Mouse (Mus musculus) hindbrain, embryonic 16.5 days (tissue): ENCODE results near the gene Mettl15. TPM values are rescaled to one million over a fixed set of nuclear protein-coding genes. Genes with fewer than 3 reads are reported as not detected.

Experiments
- ATAC-seq: fragments of 200-750 bp; cut with Nextera tagmentation; 2 replicates; pipeline ENCODE4 v1.8.0; 2017; ENCODE audit warnings: moderate TSS enrichment, moderate library complexity
- H3K27ac ChIP-seq: fragments of 300-500 bp; sonication (generic); 2 replicates; pipeline ENCODE4 v1.5.1; 2014; ENCODE audit warnings: low read depth, mild to moderate bottlenecking, control low read depth, low read length, moderate library complexity
- H3K27me3 ChIP-seq: fragments of 300-500 bp; sonication (generic); replicated peaks from 2 replicates; pipeline ENCODE4 v1.6.1; 2014; ENCODE audit warnings: low read length; ENCODE audit not compliant: control insufficient read depth, insufficient read depth
- H3K36me3 ChIP-seq: fragments of 300-500 bp; sonication (generic); 2 replicates; pipeline ENCODE4 v1.6.1; 2014; ENCODE audit warnings: mild to moderate bottlenecking, low read length, moderate library complexity, mixed read lengths; ENCODE audit not compliant: control insufficient read depth, insufficient read depth
- H3K4me1 ChIP-seq: fragments of 300-500 bp; sonication (generic); 2 replicates; pipeline ENCODE4 v1.6.1; 2014; ENCODE audit warnings: low read depth, low read length; ENCODE audit not compliant: control insufficient read depth, insufficient read depth
- H3K4me2 ChIP-seq: fragments of 300-500 bp; sonication (generic); 2 replicates; pipeline ENCODE4 v1.6.1; 2014; ENCODE audit warnings: mild to moderate bottlenecking, low read length, control low read depth, moderate library complexity
- H3K4me3 ChIP-seq: fragments of 300-500 bp; sonication (generic); 2 replicates; pipeline ENCODE4 v1.5.1; 2014; ENCODE audit warnings: mild to moderate bottlenecking, low read length, control low read depth, moderate library complexity
- H3K9ac ChIP-seq: fragments of 300-500 bp; sonication (generic); 2 replicates; pipeline ENCODE4 v1.6.1; 2014; ENCODE audit warnings: low read depth, mild to moderate bottlenecking, control low read depth, low read length, moderate library complexity
- H3K9me3 ChIP-seq: fragments of 300-500 bp; sonication (generic); 2 replicates; pipeline ENCODE4 v1.6.1; 2014; ENCODE audit warnings: mild to moderate bottlenecking, low read length, moderate library complexity; ENCODE audit not compliant: control insufficient read depth
- whole genome bisulfite sequencing: fragments of 180-500 bp; shearing (Covaris S2); extraction: QIAGEN DNeasy Blood & Tissue Kit; methylation state at CpG from one replicate; pipeline ENCODE4 v1.1.7; 2014; 5-methylcytosine and 5-hydroxymethylcytosine counted together
- polyA plus RNA-seq: library from polyadenylated mRNA; unstranded; fragments of >200 nt; fragmentation: Nextera tagmentation; extraction: Ambion mirVana; gene quantifications from 2 replicates; pipeline ENCODE4 v1.2.1, GENCODE M21; 2015

Mettl15 gene
- polyA plus RNA-seq = 11.3 and 12.3 TPM in 2 replicates

GRCm38 (mm10) chr2:109280600-109281340 lies at the start of gene Mettl15, which contains the start of gene Kif18a:
Mettl15 (minus strand) TSS chr2:109280748.
Kif18a (plus strand) TSS chr2:109280738.
- peak within 1 kb of the TSS; percentile 78 for H3K4me2 ChIP-seq
- ATAC-seq = peak; percentile 99

DNA sequence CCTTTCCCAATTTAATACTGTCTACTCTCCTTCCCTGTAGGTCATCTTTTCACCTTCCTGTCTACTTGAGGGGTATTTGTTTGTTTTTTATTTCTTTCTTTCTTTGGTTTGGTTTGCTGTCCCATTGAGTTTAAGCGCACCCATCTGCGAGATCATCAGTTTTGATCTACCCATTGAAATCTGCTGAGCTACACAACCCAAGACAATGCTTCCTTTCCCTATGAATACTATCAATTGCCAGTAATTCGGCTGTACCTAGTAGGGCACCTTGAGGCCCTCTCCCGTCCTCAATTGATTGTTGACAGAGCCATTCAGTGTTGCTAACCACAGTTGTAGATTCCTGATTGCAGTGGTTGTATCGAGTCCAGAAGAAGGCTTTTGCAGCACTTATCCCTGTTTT lies 30.8 kb upstream of the Mettl15 start:
- no peaks in the 10 kb centered on the region for H3K9me3 ChIP-seq
- no peak for ATAC-seq
- H3K27me3 ChIP-seq = no peaks in the 10 kb centered on the region
- no peak overlapping the region for H3K9ac ChIP-seq
- WGBS = 96% methylated on average over 5 of the region's 5 CpGs
- no peaks in the 10 kb centered on the region for H3K36me3 ChIP-seq
- no peak overlapping the region for H3K4me2 ChIP-seq
- H3K27ac ChIP-seq = no peak overlapping the region
- no peak overlapping the region for H3K4me3 ChIP-seq
- no peaks in the 10 kb centered on the region for H3K4me1 ChIP-seq

More at GRCm38 (mm10) chr2:109280600-109281340, at the start of gene Mettl15, which contains the start of gene Kif18a:
- peak within 1 kb of the TSS; percentile 60 for H3K9ac ChIP-seq
- H3K4me3 ChIP-seq = peak within 1 kb of the TSS; percentile 65
- H3K27ac ChIP-seq = peak within 1 kb of the TSS; percentile 58
- no peaks in the 10 kb centered on the region for H3K9me3 ChIP-seq
- H3K36me3 ChIP-seq = no peaks in the 10 kb centered on the region
- H3K4me1 ChIP-seq = peaks cover 6% of the 10 kb centered on the region
- H3K27me3 ChIP-seq = no peaks in the 10 kb centered on the region
- 0% methylated on average over 51 of the region's 51 CpGs for WGBS

- ATAC-seq = no peak
- H3K27me3 ChIP-seq = no peaks in the 10 kb centered on the region
- H3K36me3 ChIP-seq = no peaks in the 10 kb centered on the region
- no peak overlapping the region for H3K4me2 ChIP-seq
- no peaks in the 10 kb centered on the region for H3K9me3 ChIP-seq
- no peak overlapping the region for H3K9ac ChIP-seq
- no peaks in the 10 kb centered on the region for H3K4me1 ChIP-seq
- H3K4me3 ChIP-seq = no peak overlapping the region
- no peak overlapping the region for H3K27ac ChIP-seq
These were observed 23.1 kb upstream of the Mettl15 start for GRCm38 (mm10) chr2:109303638-109304037.

GRCm38 (mm10) chr2:109302234-109302633 lies 21.7 kb upstream of the Mettl15 start:
- H3K36me3 ChIP-seq = no peaks in the 10 kb centered on the region
- WGBS = 86% methylated on average over 3 of the region's 3 CpGs
- H3K27me3 ChIP-seq = no peaks in the 10 kb centered on the region
- no peak overlapping the region for H3K4me3 ChIP-seq
- ATAC-seq = no peak
- H3K9ac ChIP-seq = no peak overlapping the region
- no peak overlapping the region for H3K27ac ChIP-seq
- no peak overlapping the region for H3K4me2 ChIP-seq
- no peaks in the 10 kb centered on the region for H3K4me1 ChIP-seq
- no peaks in the 10 kb centered on the region for H3K9me3 ChIP-seq

GRCm38 (mm10) chr2:109298160-109298559 lies 17.6 kb upstream of the Mettl15 start:
- Histone ChIP-seq H3K9me3 (no peaks in the 10 kb centered on the region), H3K27me3 (no peaks in the 10 kb centered on the region), H3K27ac (no peak overlapping the region), H3K4me1 (no peaks in the 10 kb centered on the region), H3K9ac (no peak overlapping the region), H3K4me2 (no peak overlapping the region), H3K36me3 (no peaks in the 10 kb centered on the region), H3K4me3 (no peak overlapping the region)
- 91% methylated on average over 1 of the region's 1 CpGs for WGBS
- no peak for ATAC-seq

- ATAC-seq = no peak
- H3K36me3 ChIP-seq = no peaks in the 10 kb centered on the region
- WGBS = 95% methylated on average over 5 of the region's 5 CpGs
These were observed 15.7 kb upstream of the Mettl15 start for GRCm38 (mm10) chr2:109296264-109296663.

GRCm38 (mm10) chr2:109289327-109289726 lies 8.8 kb upstream of the Mettl15 start:
- no peak overlapping the region for H3K4me3 ChIP-seq
- H3K27me3 ChIP-seq = no peaks in the 10 kb centered on the region
- no peak overlapping the region for H3K27ac ChIP-seq
- ATAC-seq = no peak
- no peaks in the 10 kb centered on the region for H3K9me3 ChIP-seq
- H3K4me2 ChIP-seq = no peak overlapping the region
- no peak overlapping the region for H3K9ac ChIP-seq
- no peaks in the 10 kb centered on the region for H3K4me1 ChIP-seq
- 91% methylated on average over 6 of the region's 6 CpGs for WGBS
- no peaks in the 10 kb centered on the region for H3K36me3 ChIP-seq

More at GRCm38 (mm10) chr2:109296264-109296663, 15.7 kb upstream of the Mettl15 start:
- Histone ChIP-seq H3K9ac (no peak overlapping the region), H3K9me3 (no peaks in the 10 kb centered on the region), H3K4me1 (no peaks in the 10 kb centered on the region), H3K4me2 (no peak overlapping the region), H3K27me3 (no peaks in the 10 kb centered on the region), H3K4me3 (no peak overlapping the region), H3K27ac (no peak overlapping the region)

- Histone ChIP-seq H3K27ac (no peak overlapping the region), H3K9me3 (no peaks in the 10 kb centered on the region), H3K9ac (no peak overlapping the region), H3K36me3 (no peaks in the 10 kb centered on the region), H3K4me2 (no peak overlapping the region), H3K4me3 (no peak overlapping the region), H3K27me3 (no peaks in the 10 kb centered on the region), H3K4me1 (peaks cover 4% of the 10 kb centered on the region)
- ATAC-seq = no peak
- 96% methylated on average over 3 of the region's 3 CpGs for WGBS
These were observed 3.6 kb upstream of the Mettl15 start for GRCm38 (mm10) chr2:109284121-109284520.

GRCm38 (mm10) chr2:109281341-109281690 lies 768 bp upstream of the Mettl15 start:
- 0% methylated on average over 1 of the region's 1 CpGs for WGBS

More at GRCm38 (mm10) chr2:109281341-109281690, 768 bp upstream of the Mettl15 start:
- H3K9me3 ChIP-seq = no peaks in the 10 kb centered on the region
- H3K27me3 ChIP-seq = no peaks in the 10 kb centered on the region
- peaks cover 6% of the 10 kb centered on the region for H3K4me1 ChIP-seq
- no peaks in the 10 kb centered on the region for H3K36me3 ChIP-seq
- peak overlapping the region; percentile 60 for H3K9ac ChIP-seq
- H3K4me2 ChIP-seq = peak overlapping the region; percentile 78
- no peak for ATAC-seq
- H3K27ac ChIP-seq = no peak overlapping the region; the same call in 1 of the 2 replicates
- H3K4me3 ChIP-seq = peak overlapping the region; percentile 65
